Mouse (Mus musculus) heart, postnatal 0 days (tissue): Measurements from ENCODE around the gene Foxd4. TPM values are rescaled to one million over a fixed set of nuclear protein-coding genes. Genes with fewer than 3 reads are reported as not detected.
A peak's percentile ranks its signal among the peaks of the same experiment; 100 is the strongest.

Experiments
- ATAC-seq: fragments of 200-750 bp; cut with Nextera tagmentation; 2 replicates; pipeline ENCODE4 v1.8.0; 2017; ENCODE audit warnings: low read depth, moderate number of reproducible peaks, moderate library complexity; ENCODE audit not compliant: insufficient read depth
- DNase-seq: peaks from one replicate; pipeline ENCODE4 v3.0.0-alpha.2; 2016; ENCODE audit warnings: low spot score
- H3K27ac ChIP-seq: fragments of 300-500 bp; sonication (generic); 2 replicates; pipeline ENCODE4 v1.5.1; 2014; ENCODE audit warnings: low read depth, mild to moderate bottlenecking
- H3K27me3 ChIP-seq: fragments of 300-500 bp; sonication (generic); 2 replicates; pipeline ENCODE4 v1.6.1; 2014; ENCODE audit warnings: low read length, mixed read lengths; ENCODE audit not compliant: control insufficient read depth, insufficient read depth
- H3K36me3 ChIP-seq: fragments of 300-500 bp; sonication (generic); replicated peaks from 2 replicates; pipeline ENCODE4 v1.6.1; 2014; ENCODE audit warnings: low read length, mixed read lengths; ENCODE audit not compliant: control insufficient read depth, insufficient read depth
- H3K4me1 ChIP-seq: fragments of 300-500 bp; sonication (generic); 2 replicates; pipeline ENCODE4 v1.6.1; 2014; ENCODE audit warnings: antibody characterized with exemption; ENCODE audit not compliant: control insufficient read depth, insufficient read depth
- H3K4me2 ChIP-seq: fragments of 300-500 bp; sonication (generic); 2 replicates; pipeline ENCODE4 v1.6.1; 2014; ENCODE audit warnings: low read depth, mild to moderate bottlenecking, low read length, moderate library complexity
- H3K4me3 ChIP-seq: fragments of 300-500 bp; sonication (generic); 2 replicates; pipeline ENCODE4 v1.5.1; 2014; ENCODE audit warnings: low read depth, low read length
- H3K9ac ChIP-seq: fragments of 300-500 bp; sonication (generic); replicated peaks from 2 replicates; pipeline ENCODE4 v1.6.1; 2014; ENCODE audit warnings: low read depth, low read length, mixed read lengths
- H3K9me3 ChIP-seq: fragments of 300-500 bp; sonication (generic); replicated peaks from 2 replicates; pipeline ENCODE4 v1.6.1; 2016; ENCODE audit warnings: low read length; ENCODE audit not compliant: control insufficient read depth
- CTCF ChIP-seq: IDR thresholded peaks from 2 replicates; pipeline ENCODE4 v1.5.1; 2016; ENCODE audit warnings: antibody characterized with exemption, control low read depth, low read depth
- EP300 ChIP-seq: IDR thresholded peaks from 2 replicates; pipeline ENCODE4 v1.6.1; 2016; ENCODE audit warnings: antibody characterized with exemption, low read depth
- WGBS: fragments of 180-500 bp; shearing (Covaris S2); extraction: QIAGEN DNeasy Blood & Tissue Kit; methylation state at CpG from one replicate; pipeline ENCODE4 v1.1.7; 2014; 5-methylcytosine and 5-hydroxymethylcytosine counted together
- microRNA-seq: library from miRNA; unstranded; fragments of <30 nt; microRNA quantifications from one replicate; pipeline ENCODE4, GENCODE M21; 2016
- polyA plus RNA-seq: library from polyadenylated mRNA; unstranded; fragments of >200 nt; fragmentation: Nextera tagmentation; extraction: Ambion mirVana; gene quantifications from 2 replicates; pipeline ENCODE4 v1.2.1, GENCODE M21; 2015
- total RNA-seq: library from RNA; depleted of rRNA; stranded (reverse); fragments of >200 nt; gene quantifications from 2 replicates; pipeline ENCODE4 v1.2.3, GENCODE M21; 2014; ENCODE audit warnings: low replicate concordance; rRNA removed

Foxd4 gene
- total and polyA plus RNA-seq, 2 experiments from 2014 or later: not detected

DNA sequence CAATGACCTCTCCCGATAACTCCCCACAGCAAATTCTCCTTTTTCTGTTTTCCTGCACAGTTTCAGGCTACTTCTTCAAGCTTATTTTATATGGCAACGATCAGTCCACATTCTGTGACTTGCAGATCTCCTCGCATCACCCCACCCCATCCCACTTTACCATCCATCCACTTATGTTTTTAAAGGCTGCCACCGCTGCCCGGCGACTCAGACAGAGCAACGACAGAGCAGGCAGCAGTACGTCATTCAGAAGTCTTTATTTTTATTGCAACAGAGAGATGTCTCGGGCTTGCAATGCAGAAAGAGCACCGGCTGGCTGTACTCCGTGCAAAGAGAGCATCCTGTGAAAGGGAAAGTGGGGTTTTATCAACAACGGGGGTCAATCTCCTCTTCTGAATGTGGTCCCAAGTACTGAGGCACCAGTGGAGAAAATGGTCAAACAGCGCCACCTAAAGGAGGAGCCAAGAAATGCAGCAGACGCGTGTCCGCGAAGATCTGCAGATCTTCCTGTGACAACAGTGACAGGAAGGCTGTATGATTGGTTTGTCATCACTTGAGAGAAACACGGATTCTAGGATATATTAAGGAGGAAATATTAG lies 29.9 kb downstream of the Foxd4 start:
- WGBS: 11% methylated on average over 18 of the region's 18 CpGs
- peak; percentile 41; the same call in 1 of the 2 replicates for ATAC-seq

DNA sequence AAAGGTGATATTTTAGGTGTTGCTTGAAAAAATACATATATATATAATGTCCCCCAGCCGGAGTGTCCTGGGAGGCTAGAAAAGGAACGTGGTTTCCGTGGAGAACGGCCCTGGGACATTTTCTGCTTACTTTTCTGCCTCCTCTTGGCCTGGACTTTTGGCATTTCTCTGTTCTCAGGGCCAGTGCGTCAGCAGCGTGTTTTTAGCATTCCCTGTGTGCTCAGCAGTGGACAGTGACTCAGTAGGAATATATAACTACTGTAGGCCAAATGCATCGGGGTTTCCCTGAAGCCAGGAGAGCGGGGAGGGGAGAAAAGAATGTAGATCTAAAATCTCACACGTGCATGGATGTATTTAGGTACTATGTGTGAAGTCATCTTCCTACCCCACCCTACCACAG lies 35.6 kb downstream of the Foxd4 start:
- H3K4me3 ChIP-seq: no peak overlapping the region
- WGBS: 82% methylated on average over 9 of the region's 9 CpGs
- no peak overlapping the region for H3K9ac ChIP-seq
- no peak for ATAC-seq
- H3K36me3 ChIP-seq: no peaks in the 10 kb centered on the region
- TF ChIP-seq EP300 (no peak), CTCF (no peak)
- H3K4me1 ChIP-seq: peaks cover 4% of the 10 kb centered on the region; the same call in 1 of the 2 replicates
- no peak overlapping the region for H3K27ac ChIP-seq
- H3K9me3 ChIP-seq: no peaks in the 10 kb centered on the region
- no peaks in the 10 kb centered on the region for H3K27me3 ChIP-seq
- DNase-seq: no peak
- no peak overlapping the region for H3K4me2 ChIP-seq

More for the DNA sequence above, 29.9 kb downstream of the Foxd4 start:
- peak; percentile 66 for DNase-seq
- H3K4me1 ChIP-seq: no peaks in the 10 kb centered on the region
- H3K27me3 ChIP-seq: no peaks in the 10 kb centered on the region
- TF ChIP-seq CTCF: peak; percentile 96
- no peak for TF ChIP-seq EP300
- peak overlapping the region; percentile 53 for H3K4me2 ChIP-seq
- H3K9me3 ChIP-seq: no peaks in the 10 kb centered on the region
- peak overlapping the region; percentile 30 for H3K4me3 ChIP-seq
- H3K27ac ChIP-seq: no peak overlapping the region
- no peaks in the 10 kb centered on the region for H3K36me3 ChIP-seq
- H3K9ac ChIP-seq: no peak overlapping the region

DNA sequence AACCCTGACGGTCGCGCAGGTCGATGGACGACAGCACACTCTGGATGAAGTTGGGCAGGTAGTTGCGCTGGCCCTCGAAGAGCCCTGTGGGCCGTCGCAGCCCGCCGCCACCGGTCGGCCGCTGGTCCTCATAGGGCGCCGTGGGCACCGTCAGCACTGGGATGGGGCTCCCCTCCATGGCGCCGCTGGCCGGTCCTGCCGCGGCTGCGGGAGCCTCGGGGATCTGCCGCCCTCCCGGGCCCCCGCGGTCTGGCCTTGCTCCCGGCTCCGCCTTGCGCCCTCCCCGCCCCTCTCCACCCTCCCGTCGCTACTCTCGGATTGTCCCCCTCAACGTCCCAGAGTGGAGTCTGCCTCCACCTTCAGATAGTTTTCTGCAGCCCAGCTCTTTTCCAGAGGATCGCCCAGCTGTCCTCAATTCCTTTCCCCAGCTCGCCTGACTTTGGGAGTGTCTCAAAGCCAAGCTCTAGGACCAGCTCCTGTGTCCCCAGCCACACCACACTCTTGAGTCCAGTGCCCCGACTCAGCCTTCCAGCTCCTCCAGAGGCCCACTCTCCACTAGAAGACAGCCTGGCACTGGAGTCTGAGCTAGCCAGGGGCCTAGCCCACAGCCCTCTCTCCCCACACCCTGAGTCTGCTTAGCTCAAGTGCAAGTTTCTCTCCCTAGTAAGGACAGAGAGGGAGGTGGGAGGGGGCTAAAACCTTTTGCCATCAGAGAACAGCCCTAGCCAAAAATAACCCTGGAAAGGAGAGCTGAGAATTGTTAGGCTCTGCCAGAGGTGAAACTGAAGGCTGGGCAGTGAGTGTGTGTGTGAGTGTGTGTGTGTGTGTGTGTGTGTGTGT lies 39.2 kb downstream of the Foxd4 start, which contains the start of gene Pgm5:
Gene Pgm5, minus strand, starts transcription at position 244 of the 840 bp plus-strand sequence.
- Histone ChIP-seq H3K27me3 (no peaks in the 10 kb centered on the region), H3K27ac (peak within 1 kb of the TSS; percentile 93), H3K36me3 (no peaks in the 10 kb centered on the region), H3K9ac (peak within 1 kb of the TSS; percentile 66), H3K4me2 (peak within 1 kb of the TSS; percentile 67), H3K4me1 (peaks cover 11% of the 10 kb centered on the region; the same call in 1 of the 2 replicates), H3K9me3 (no peaks in the 10 kb centered on the region), H3K4me3 (peak within 1 kb of the TSS; percentile 59)
- DNase-seq: peak; percentile 77
- WGBS: 1% methylated on average over 38 of the region's 39 CpGs
- ATAC-seq: peak; percentile 88
- no peak for TF ChIP-seq EP300
- peak; percentile 37 for TF ChIP-seq CTCF

DNA sequence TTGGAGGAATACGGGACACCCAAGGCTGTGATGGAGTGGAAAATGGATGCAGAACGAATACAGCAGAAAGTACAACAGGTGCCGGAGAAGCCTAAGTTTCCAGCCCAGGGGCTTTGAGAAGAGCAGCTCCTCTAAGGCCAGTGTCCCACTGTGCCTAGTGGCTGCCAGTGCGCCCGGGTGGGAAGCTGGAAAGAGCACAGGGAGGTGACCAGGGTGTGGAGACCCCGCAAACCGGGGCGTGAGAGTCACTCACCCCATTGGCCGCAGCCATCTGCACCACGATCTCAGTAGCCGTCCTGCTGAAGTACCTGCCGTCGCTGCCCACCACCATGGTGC lies 39.8 kb downstream of the Foxd4 start:
- ATAC-seq (no peak; the same call in 1 of the 2 replicates), DNase-seq (no peak)
- H3K27ac ChIP-seq: peak overlapping the region; percentile 93
- H3K9me3 ChIP-seq: no peaks in the 10 kb centered on the region
- H3K4me2 ChIP-seq: peak overlapping the region; percentile 67
- peak overlapping the region; percentile 66 for H3K9ac ChIP-seq
- no peaks in the 10 kb centered on the region for H3K27me3 ChIP-seq
- no peak for TF ChIP-seq EP300
- TF ChIP-seq CTCF: no peak
- no peaks in the 10 kb centered on the region for H3K36me3 ChIP-seq
- peaks cover 13% of the 10 kb centered on the region; the same call in 1 of the 2 replicates for H3K4me1 ChIP-seq
- WGBS: 6% methylated on average over 13 of the region's 13 CpGs
- peak overlapping the region; percentile 59 for H3K4me3 ChIP-seq

DNA sequence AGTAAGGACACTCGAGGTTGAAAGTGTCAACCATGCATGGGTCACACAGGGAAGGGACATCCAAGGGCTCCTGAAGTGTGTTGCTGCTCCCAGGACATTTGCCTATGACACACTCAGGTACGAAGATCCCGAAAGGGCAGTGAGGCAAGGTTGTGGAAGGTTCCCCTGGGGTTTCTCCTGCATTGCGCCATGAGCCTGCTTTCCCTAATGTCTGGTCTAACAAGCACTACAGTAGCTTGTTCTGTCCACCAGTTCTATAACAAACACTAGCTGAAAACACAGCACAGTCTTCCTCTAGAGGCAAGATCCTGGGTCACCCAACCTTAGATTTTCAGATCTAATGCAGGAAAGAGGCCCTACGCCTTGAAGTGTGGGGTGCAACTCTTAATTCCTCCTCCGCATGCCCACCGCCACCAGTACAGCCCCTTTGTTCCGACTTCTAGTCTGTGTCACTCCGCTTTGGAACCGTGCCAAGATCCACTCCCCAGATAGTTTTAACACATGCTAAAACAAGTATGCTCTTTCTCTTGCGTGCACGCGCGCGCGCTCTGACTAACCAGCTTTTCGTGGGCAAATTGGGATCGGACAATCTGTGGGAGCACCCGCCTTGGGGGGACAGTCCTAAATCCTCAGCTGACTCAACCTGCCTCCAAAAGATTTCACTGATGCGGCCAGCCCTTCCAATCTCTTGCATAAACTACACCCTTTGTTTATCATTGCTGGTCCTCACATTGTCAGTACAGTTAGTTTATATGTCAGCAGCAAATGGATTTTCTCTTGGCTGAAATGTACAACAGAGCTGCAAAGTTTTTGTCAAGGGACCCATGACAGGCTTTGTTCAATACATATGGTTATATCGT lies 49.3 kb downstream of the Foxd4 start:
- H3K4me2 ChIP-seq: peak overlapping the region; percentile 38

More for the DNA sequence above, 49.3 kb downstream of the Foxd4 start:
- no peak overlapping the region for H3K4me3 ChIP-seq
- ATAC-seq: no peak
- H3K27me3 ChIP-seq: no peaks in the 10 kb centered on the region
- H3K27ac ChIP-seq: peak overlapping the region; percentile 43; the same call in 1 of the 2 replicates
- H3K4me1 ChIP-seq: peaks cover 39% of the 10 kb centered on the region
- DNase-seq: peak; percentile 46
- no peaks in the 10 kb centered on the region for H3K36me3 ChIP-seq
- H3K9ac ChIP-seq: no peak overlapping the region
- 54% methylated on average over 21 of the region's 21 CpGs for WGBS
- no peak for TF ChIP-seq CTCF
- no peak for TF ChIP-seq EP300
- H3K9me3 ChIP-seq: no peaks in the 10 kb centered on the region

Small RNAs within 50 kb of the gene (microRNA-seq; reads per million reads assigned to microRNA genes)
- gene Mir3084-1: not detected

Other genes starting within 250 kb of the Foxd4 start
- gene Tmem252, start 227.2 kb downstream of the Foxd4 start, total RNA-seq: 0.08 and 0.46 TPM in 2 replicates
- gene Tmem252, start 227.2 kb downstream of the Foxd4 start, polyA plus RNA-seq: 2.8 and 3.2 TPM in 2 replicates
- 106 and 163 TPM in 2 replicates for gene Pgm5, start 39.3 kb downstream of the Foxd4 start, total RNA-seq
- gene Pgm5, start 39.3 kb downstream of the Foxd4 start, polyA plus RNA-seq: 3.9 and 4.9 TPM in 2 replicates
- gene Gm10053, start 25.5 kb downstream of the Foxd4 start, total RNA-seq: 390 and 396 TPM in 2 replicates
- 1,580 and 1,639 TPM in 2 replicates for gene Gm10053, start 25.5 kb downstream of the Foxd4 start, polyA plus RNA-seq
- 6.3 and 18.1 TPM in 2 replicates for gene Cbwd1, start 60.4 kb upstream of the Foxd4 start, total RNA-seq
- 12.8 and 13.5 TPM in 2 replicates for gene Cbwd1, start 60.4 kb upstream of the Foxd4 start, polyA plus RNA-seq
- gene Dock8, start 98.3 kb upstream of the Foxd4 start, total RNA-seq: 1.3 and 6.0 TPM in 2 replicates
- 1.6 and 2.4 TPM in 2 replicates for gene Dock8, start 98.3 kb upstream of the Foxd4 start, polyA plus RNA-seq